Mouse (Mus musculus) heart, embryonic 12.5 days (tissue): Measurements from ENCODE around the gene Phospho2. TPM values are rescaled to one million over a fixed set of nuclear protein-coding genes. Genes with fewer than 3 reads are reported as not detected.

Source experiments
- ATAC-seq: fragments of 200-750 bp; cut with Nextera tagmentation; 2 replicates; pipeline ENCODE4 v1.8.0; 2017; ENCODE audit warnings: moderate TSS enrichment, moderate library complexity; ENCODE audit not compliant: insufficient number of reproducible peaks, low FRiP score
- H3K27ac ChIP-seq: fragments of 300-500 bp; sonication (generic); 2 replicates; pipeline ENCODE4 v1.5.1; 2016; ENCODE audit warnings: mild to moderate bottlenecking, moderate library complexity; ENCODE audit not compliant: poor library complexity, severe bottlenecking
- H3K27me3 ChIP-seq: fragments of 300-500 bp; sonication (generic); replicated peaks from 2 replicates; pipeline ENCODE4 v1.6.1; 2016; ENCODE audit warnings: mild to moderate bottlenecking, moderate library complexity
- H3K36me3 ChIP-seq: fragments of 300-500 bp; sonication (generic); 2 replicates; pipeline ENCODE4 v1.6.1; 2016; ENCODE audit warnings: mild to moderate bottlenecking, moderate library complexity
- H3K4me1 ChIP-seq: fragments of 300-500 bp; sonication (generic); replicated peaks from 2 replicates; pipeline ENCODE4 v1.6.1; 2016; ENCODE audit warnings: mild to moderate bottlenecking
- H3K4me2 ChIP-seq: fragments of 300-500 bp; sonication (generic); 2 replicates; pipeline ENCODE4 v1.6.1; 2016; ENCODE audit warnings: mild to moderate bottlenecking, moderate library complexity
- H3K4me3 ChIP-seq: fragments of 300-500 bp; sonication (generic); 2 replicates; pipeline ENCODE4 v1.5.1; 2016; ENCODE audit warnings: mild to moderate bottlenecking
- H3K9ac ChIP-seq: fragments of 300-500 bp; sonication (generic); 2 replicates; pipeline ENCODE4 v1.6.1; 2016; ENCODE audit warnings: mild to moderate bottlenecking, moderate library complexity
- H3K9me3 ChIP-seq: fragments of 300-500 bp; sonication (generic); replicated peaks from 2 replicates; pipeline ENCODE4 v1.6.1; 2016; ENCODE audit warnings: mild to moderate bottlenecking, moderate library complexity
- WGBS: fragments of 180-500 bp; shearing (Covaris S2); methylation state at CpG from one replicate; pipeline ENCODE4 v1.1.7; 2016; 5-methylcytosine and 5-hydroxymethylcytosine counted together
- polyA plus RNA-seq: library from polyadenylated mRNA; unstranded; fragments of >200 nt; fragmentation: Nextera tagmentation; extraction: Ambion mirVana; gene quantifications from 2 replicates; pipeline ENCODE4 v1.2.1, GENCODE M21; 2016

Phospho2 gene
- 17.6 and 18.3 TPM in 2 replicates for polyA plus RNA-seq

- WGBS = 2% methylated on average over 48 of the region's 48 CpGs
- H3K27ac ChIP-seq = peak within 1 kb of the TSS; percentile 82
- peaks cover 23% of the 10 kb centered on the region for H3K36me3 ChIP-seq
- ATAC-seq = peak; percentile 96
- H3K4me2 ChIP-seq = peak within 1 kb of the TSS; percentile 96
- no peaks in the 10 kb centered on the region for H3K9me3 ChIP-seq
- peak within 1 kb of the TSS; percentile 85 for H3K9ac ChIP-seq
- H3K4me3 ChIP-seq = peak within 1 kb of the TSS; percentile 85
- peaks cover 6% of the 10 kb centered on the region; the same call in 1 of the 2 replicates for H3K4me1 ChIP-seq
- no peaks in the 10 kb centered on the region for H3K27me3 ChIP-seq
Measured at GRCm38 (mm10) chr2:69789429-69790069, at the start of gene Phospho2, which contains the start of gene Ccdc173. Gene Phospho2, plus strand, starts transcription at chr2:69789623. Gene Ccdc173, minus strand, starts transcription at chr2:69789575.

DNA sequence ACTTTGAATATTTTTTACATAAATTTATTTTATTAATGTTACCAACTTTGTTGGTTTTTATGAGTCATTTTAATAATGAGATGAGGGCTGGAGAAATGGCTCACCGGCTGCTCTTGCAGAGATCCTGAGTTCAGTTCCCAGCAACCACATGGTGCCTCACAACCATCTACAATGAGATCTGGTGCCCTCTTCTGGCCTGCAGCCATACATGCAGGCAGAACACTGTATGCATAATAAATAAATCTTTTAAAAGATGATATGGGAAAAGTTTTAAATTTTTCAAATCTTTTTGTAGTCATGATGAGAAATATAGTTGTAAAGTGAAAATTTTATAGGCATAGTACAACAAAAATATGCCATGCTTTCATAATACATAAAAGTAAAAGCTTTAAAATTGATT, 44.3 kb upstream of the Phospho2 start:
- Histone ChIP-seq H3K4me2 (no peak overlapping the region), H3K4me3 (no peak overlapping the region), H3K27ac (no peak overlapping the region), H3K9me3 (peaks cover 3% of the 10 kb centered on the region; the same call in 1 of the 2 replicates), H3K36me3 (peaks cover 60% of the 10 kb centered on the region), H3K9ac (no peak overlapping the region), H3K27me3 (no peaks in the 10 kb centered on the region), H3K4me1 (no peaks in the 10 kb centered on the region)
- 90% methylated on average over 1 of the region's 1 CpGs for WGBS
- no peak for ATAC-seq

DNA sequence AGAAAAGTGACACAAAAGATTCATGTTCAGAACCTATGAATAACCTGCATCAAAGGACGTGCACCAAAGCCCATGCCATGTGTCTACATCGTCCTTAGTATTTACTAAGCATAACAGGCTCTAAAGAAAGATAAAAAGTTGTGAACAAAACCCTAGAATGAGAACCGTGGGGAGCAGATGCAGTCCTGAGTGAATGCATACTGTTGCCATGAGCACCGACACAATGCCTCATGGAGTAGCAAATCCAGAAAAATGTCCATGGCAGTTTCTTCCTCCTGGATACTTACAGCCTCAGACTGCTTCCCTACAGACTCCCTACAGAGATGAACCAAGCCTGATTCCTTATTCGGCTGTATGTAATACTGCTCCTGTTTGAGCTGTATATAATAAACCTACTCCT, 28.4 kb upstream of the Phospho2 start:
- Histone ChIP-seq H3K27ac (no peak overlapping the region), H3K9me3 (no peaks in the 10 kb centered on the region), H3K36me3 (no peaks in the 10 kb centered on the region), H3K9ac (no peak overlapping the region), H3K4me1 (no peaks in the 10 kb centered on the region), H3K4me3 (no peak overlapping the region), H3K27me3 (no peaks in the 10 kb centered on the region), H3K4me2 (no peak overlapping the region)
- no peak for ATAC-seq
- WGBS = 75% methylated on average over 5 of the region's 5 CpGs

DNA sequence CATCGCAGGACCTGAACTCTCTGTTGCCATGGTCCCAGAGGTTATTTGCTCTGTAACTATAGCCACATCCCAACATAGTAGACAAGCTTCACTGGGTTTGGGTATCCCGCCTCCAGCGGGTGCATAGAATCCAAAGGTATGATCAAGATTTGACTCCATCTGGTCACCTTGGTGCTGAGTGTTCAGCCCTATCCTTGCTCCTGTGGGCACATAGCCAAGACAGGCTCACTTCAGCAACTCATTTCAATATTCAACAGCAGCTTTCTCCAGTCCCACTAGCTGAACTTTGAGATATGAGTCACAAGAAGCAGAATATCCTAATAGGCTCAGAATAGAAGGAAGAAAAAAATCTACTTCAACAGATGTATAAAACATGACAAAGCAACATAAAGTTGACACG, 26.1 kb upstream of the Phospho2 start:
- Histone ChIP-seq H3K27me3 (no peaks in the 10 kb centered on the region), H3K9ac (no peak overlapping the region), H3K4me1 (no peaks in the 10 kb centered on the region), H3K4me2 (no peak overlapping the region), H3K4me3 (no peak overlapping the region), H3K9me3 (no peaks in the 10 kb centered on the region), H3K36me3 (no peaks in the 10 kb centered on the region), H3K27ac (no peak overlapping the region)
- WGBS = 81% methylated on average over 4 of the region's 4 CpGs
- ATAC-seq = no peak

DNA sequence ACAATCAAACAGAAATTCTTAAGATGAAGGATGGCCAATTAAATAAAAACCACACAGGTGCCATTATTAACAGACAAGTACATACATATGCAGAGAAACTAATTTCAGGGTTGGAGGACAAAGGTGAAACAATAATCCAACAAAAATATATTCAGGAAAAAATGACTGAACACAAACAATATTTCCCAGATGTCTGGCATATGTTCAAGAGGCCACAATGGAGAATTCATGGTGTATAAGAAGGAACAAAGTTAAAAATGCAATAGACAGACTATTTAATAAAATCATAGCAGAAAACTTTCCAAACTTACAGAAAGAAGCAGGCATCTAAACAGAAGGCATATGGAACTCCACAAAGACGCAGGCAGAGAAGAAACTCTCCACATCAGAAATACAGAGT, 24.7 kb upstream of the Phospho2 start:
- no peak for ATAC-seq
- Histone ChIP-seq H3K4me3 (no peak overlapping the region), H3K4me1 (no peaks in the 10 kb centered on the region), H3K27me3 (no peaks in the 10 kb centered on the region), H3K36me3 (no peaks in the 10 kb centered on the region), H3K9me3 (no peaks in the 10 kb centered on the region), H3K4me2 (no peak overlapping the region), H3K27ac (no peak overlapping the region), H3K9ac (no peak overlapping the region)
- 61% methylated on average over 1 of the region's 1 CpGs for WGBS

- Histone ChIP-seq H3K4me2 (no peak overlapping the region), H3K9ac (no peak overlapping the region), H3K4me3 (no peak overlapping the region), H3K4me1 (no peaks in the 10 kb centered on the region), H3K9me3 (no peaks in the 10 kb centered on the region), H3K36me3 (peaks cover 7% of the 10 kb centered on the region; the same call in 1 of the 2 replicates), H3K27ac (no peak overlapping the region), H3K27me3 (no peaks in the 10 kb centered on the region)
- ATAC-seq = no peak
- 88% methylated on average over 3 of the region's 3 CpGs for WGBS
Measured at GRCm38 (mm10) chr2:69773331-69773730, 16.1 kb upstream of the Phospho2 start.

DNA sequence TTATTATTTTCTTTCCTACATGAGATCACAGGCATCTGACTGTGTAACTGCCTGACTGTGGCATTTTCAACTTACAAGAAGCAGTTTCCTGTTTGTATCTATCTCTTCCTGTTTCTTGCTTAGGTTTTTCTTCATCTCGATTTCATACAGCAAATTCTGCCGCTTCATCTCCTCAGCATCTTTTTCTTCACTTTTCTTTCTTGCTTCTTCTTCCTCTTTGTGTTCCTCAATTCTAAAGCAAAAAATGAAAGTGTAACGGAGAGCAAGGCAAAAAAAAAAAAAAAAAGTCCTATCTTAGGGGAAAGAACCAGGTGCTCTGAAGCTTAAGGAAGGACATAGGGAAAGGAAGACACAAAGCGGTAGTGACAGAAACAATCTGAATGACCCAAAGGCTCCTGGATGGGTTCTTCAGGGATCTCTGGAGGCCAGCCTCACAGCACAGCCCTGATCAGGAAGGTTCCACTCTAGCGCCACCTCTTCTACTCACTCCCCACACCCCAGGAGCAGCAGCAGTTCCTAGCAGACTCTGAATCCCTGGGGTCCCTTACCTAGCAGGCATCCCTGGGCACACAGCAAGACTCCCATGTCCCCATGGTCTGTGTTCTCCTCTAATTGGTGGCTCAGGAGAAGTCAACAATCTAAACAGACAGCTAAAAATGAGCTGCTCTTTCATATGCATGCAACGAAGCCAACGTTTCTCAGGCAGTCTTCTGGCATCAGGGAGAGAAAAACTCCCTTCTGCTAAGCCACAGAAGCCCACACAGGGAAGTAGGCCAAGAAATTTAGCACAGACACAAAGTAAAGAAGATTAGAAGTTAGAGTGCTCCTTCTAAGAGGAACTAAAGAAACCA, 11.2 kb upstream of the Phospho2 start:
- H3K4me1 ChIP-seq = no peaks in the 10 kb centered on the region
- H3K27me3 ChIP-seq = no peaks in the 10 kb centered on the region
- no peak overlapping the region for H3K4me2 ChIP-seq
- H3K27ac ChIP-seq = no peak overlapping the region
- ATAC-seq = no peak
- no peaks in the 10 kb centered on the region for H3K9me3 ChIP-seq
- no peak overlapping the region for H3K9ac ChIP-seq
- peaks cover 12% of the 10 kb centered on the region; the same call in 1 of the 2 replicates for H3K36me3 ChIP-seq
- WGBS = 68% methylated on average over 7 of the region's 7 CpGs
- no peak overlapping the region for H3K4me3 ChIP-seq

- no peak overlapping the region for H3K4me2 ChIP-seq
- 44% methylated on average over 5 of the region's 5 CpGs for WGBS
- H3K9me3 ChIP-seq = no peaks in the 10 kb centered on the region
- no peaks in the 10 kb centered on the region for H3K4me1 ChIP-seq
- no peak for ATAC-seq
- no peaks in the 10 kb centered on the region for H3K27me3 ChIP-seq
- no peak overlapping the region for H3K9ac ChIP-seq
- no peak overlapping the region for H3K4me3 ChIP-seq
- H3K36me3 ChIP-seq = peaks cover 11% of the 10 kb centered on the region; the same call in 1 of the 2 replicates
- H3K27ac ChIP-seq = no peak overlapping the region
Measured at GRCm38 (mm10) chr2:69778836-69779177, 10.6 kb upstream of the Phospho2 start.

GRCm38 (mm10) chr2:69788974-69789373, 449 bp upstream of the Phospho2 start:
- peak overlapping the region; percentile 96 for H3K4me2 ChIP-seq
- H3K4me3 ChIP-seq = peak overlapping the region; percentile 85
- H3K4me1 ChIP-seq = peaks cover 6% of the 10 kb centered on the region; the same call in 1 of the 2 replicates
- H3K36me3 ChIP-seq = peaks cover 19% of the 10 kb centered on the region
- no peak overlapping the region for H3K27ac ChIP-seq
- H3K9ac ChIP-seq = peak overlapping the region; percentile 85
- H3K9me3 ChIP-seq = no peaks in the 10 kb centered on the region
- ATAC-seq = no peak
- no peaks in the 10 kb centered on the region for H3K27me3 ChIP-seq
- 30% methylated on average over 9 of the region's 9 CpGs for WGBS

DNA sequence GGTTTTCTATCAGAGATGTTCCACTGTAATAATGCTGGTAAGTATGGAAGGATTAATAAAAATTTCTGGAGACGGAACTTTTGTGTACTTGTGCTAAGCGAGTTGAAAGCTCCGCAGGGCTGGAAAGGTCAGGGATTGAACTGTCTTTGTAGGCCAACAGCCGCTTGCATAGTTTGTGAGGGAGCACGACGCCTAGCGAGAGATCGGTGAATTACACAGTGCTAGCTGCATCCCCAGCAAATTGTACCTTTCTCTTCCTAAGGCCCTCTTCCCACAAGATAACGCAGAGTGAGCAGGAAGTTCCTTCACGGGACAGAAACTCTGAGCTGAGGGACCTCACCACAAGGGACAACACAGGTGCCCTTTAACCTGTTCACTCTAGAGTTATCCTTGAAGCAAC, 862 bp downstream of the Phospho2 start:
- Histone ChIP-seq H3K4me3 (peak overlapping the region; percentile 85), H3K27me3 (no peaks in the 10 kb centered on the region), H3K4me1 (peaks cover 6% of the 10 kb centered on the region; the same call in 1 of the 2 replicates), H3K9me3 (no peaks in the 10 kb centered on the region), H3K4me2 (peak overlapping the region; percentile 96), H3K9ac (0 out of 2 replicates have a peak overlapping the region, but pooled peaks have one; percentile 85), H3K36me3 (peaks cover 25% of the 10 kb centered on the region), H3K27ac (no peak overlapping the region)
- 3% methylated on average over 10 of the region's 10 CpGs for WGBS
- ATAC-seq = no peak

DNA sequence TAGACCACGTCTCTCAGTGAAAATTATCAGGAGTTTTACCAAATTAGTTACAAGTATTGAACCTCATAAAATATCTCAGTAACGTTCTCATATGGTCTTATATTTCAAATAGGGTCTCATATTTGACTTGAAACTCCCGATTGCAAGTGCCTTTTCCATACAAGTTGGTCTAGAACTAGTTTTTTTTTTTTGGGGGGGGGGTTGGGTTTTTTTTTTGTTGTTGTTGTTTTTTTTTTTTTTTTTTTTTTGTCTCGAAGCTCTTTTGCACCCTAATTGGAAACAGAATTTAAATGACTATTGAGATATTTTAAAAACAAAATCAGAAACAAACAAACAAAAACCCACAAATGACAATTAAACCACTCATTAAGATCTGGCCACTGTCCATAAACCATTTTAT, 1.3 kb downstream of the Phospho2 start:
- Histone ChIP-seq H3K27ac (no peak overlapping the region), H3K9ac (no peak overlapping the region), H3K36me3 (peaks cover 30% of the 10 kb centered on the region), H3K4me2 (peak overlapping the region; percentile 96; the same call in 1 of the 2 replicates), H3K4me1 (peaks cover 6% of the 10 kb centered on the region; the same call in 1 of the 2 replicates), H3K27me3 (no peaks in the 10 kb centered on the region), H3K4me3 (peak overlapping the region; percentile 85; the same call in 1 of the 2 replicates), H3K9me3 (no peaks in the 10 kb centered on the region)
- ATAC-seq = no peak
- 65% methylated on average over 4 of the region's 4 CpGs for WGBS
